Mouse (Mus musculus): ENCODE measurements around the gene Arid3b.

GRCm38 (mm10) chr9:57814014-57814413 is 22.6 kb downstream of the Arid3b start:
- TF ChIP-seq CTCF (IDR thresholded peaks at IDR 0.05; ENCODE audit: borderline replicate concordance, control insufficient read depth, extremely low read depth, insufficient read depth, low read length, poor library complexity) (no peak), POLR2A (IDR thresholded peaks at IDR 0.05; ENCODE audit: control insufficient read depth, extremely low read depth, insufficient read depth, low read length, poor library complexity) (no peak)
